Mouse (Mus musculus): Measurements from ENCODE around the gene 6430550D23Rik. TPM values are rescaled to one million over a fixed set of nuclear protein-coding genes. Genes with fewer than 3 reads are reported as not detected.

6430550D23Rik gene
- total RNA-seq, 2 experiments from 2014 or later: 0.11 to 0.20 TPM

Other genes with a start within 250 kb of the 6430550D23Rik start
- gene Mmp24, start 232.6 kb downstream of the 6430550D23Rik start, total RNA-seq (2015): not detected in 2 replicates
- gene Mmp24, start 232.6 kb downstream of the 6430550D23Rik start, total RNA-seq (2017): 0.07 and 0.65 TPM in 2 replicates
- 14.4 and 17.5 TPM in 2 replicates for gene BC029722, start 188.6 kb downstream of the 6430550D23Rik start, total RNA-seq (2015)
- gene BC029722, start 188.6 kb downstream of the 6430550D23Rik start, total RNA-seq (2017): 12.5 and 14.9 TPM in 2 replicates
- 154 and 164 TPM in 2 replicates for gene Eif6, start 181.1 kb downstream of the 6430550D23Rik start, total RNA-seq (2015)
- gene Eif6, start 181.1 kb downstream of the 6430550D23Rik start, total RNA-seq (2017): 31.6 and 60.8 TPM in 2 replicates
- not detected in 2 replicates for gene Fam83c, start 173.1 kb downstream of the 6430550D23Rik start, total RNA-seq (2015)
- not detected in 2 replicates for gene Fam83c, start 173.1 kb downstream of the 6430550D23Rik start, total RNA-seq (2017)
- 17.4 and 28.7 TPM in 2 replicates for gene Uqcc1, start 77.7 kb downstream of the 6430550D23Rik start, total RNA-seq (2015)
- gene Uqcc1, start 77.7 kb downstream of the 6430550D23Rik start, total RNA-seq (2017): 38.4 and 49.2 TPM in 2 replicates
- not detected in 2 replicates for gene Gm15557, start 67.2 kb downstream of the 6430550D23Rik start, total RNA-seq (2015)
- gene Gm15557, start 67.2 kb downstream of the 6430550D23Rik start, total RNA-seq (2017): not detected in 2 replicates
- not detected in 2 replicates for gene Gdf5, start 62.6 kb downstream of the 6430550D23Rik start, total RNA-seq (2015)
- not detected in 2 replicates for gene Gdf5, start 62.6 kb downstream of the 6430550D23Rik start, total RNA-seq (2017)
- gene Cep250, start 51.5 kb downstream of the 6430550D23Rik start, total RNA-seq (2015): 8.9 and 14.5 TPM in 2 replicates
- gene Cep250, start 51.5 kb downstream of the 6430550D23Rik start, total RNA-seq (2017): 37.9 and 38.1 TPM in 2 replicates
- gene Ergic3, start 68 bp upstream of the 6430550D23Rik start, total RNA-seq (2015): 175 and 193 TPM in 2 replicates
- 35.9 and 54.6 TPM in 2 replicates for gene Ergic3, start 68 bp upstream of the 6430550D23Rik start, total RNA-seq (2017)
- gene Fer1l4, start 45.0 kb upstream of the 6430550D23Rik start, total RNA-seq (2015): not detected in 2 replicates
- not detected in 2 replicates for gene Fer1l4, start 45.0 kb upstream of the 6430550D23Rik start, total RNA-seq (2017)
- 0.30 and 0.31 TPM in 2 replicates for gene Spag4, start 57.2 kb upstream of the 6430550D23Rik start, total RNA-seq (2015)
- gene Spag4, start 57.2 kb upstream of the 6430550D23Rik start, total RNA-seq (2017): 0.07 and 2.1 TPM in 2 replicates
- 56.5 and 58.3 TPM in 2 replicates for gene Cpne1, start 104.0 kb upstream of the 6430550D23Rik start, total RNA-seq (2015)
- gene Cpne1, start 104.0 kb upstream of the 6430550D23Rik start, total RNA-seq (2017): 30.2 and 31.1 TPM in 2 replicates
- gene Rbm12, start 104.0 kb upstream of the 6430550D23Rik start, total RNA-seq (2015): 23.9 and 34.5 TPM in 2 replicates
- 31.8 and 39.9 TPM in 2 replicates for gene Rbm12, start 104.0 kb upstream of the 6430550D23Rik start, total RNA-seq (2017)
- gene Gm28036, start 119.1 kb upstream of the 6430550D23Rik start, total RNA-seq (2015): 0.38 and 6.3 TPM in 2 replicates
- 25.2 and 25.8 TPM in 2 replicates for gene Gm28036, start 119.1 kb upstream of the 6430550D23Rik start, total RNA-seq (2017)
- gene Romo1, start 136.1 kb upstream of the 6430550D23Rik start, total RNA-seq (2015): 53.8 and 63.6 TPM in 2 replicates
- gene Romo1, start 136.1 kb upstream of the 6430550D23Rik start, total RNA-seq (2017): 10.0 and 11.0 TPM in 2 replicates
- gene Nfs1, start 136.2 kb upstream of the 6430550D23Rik start, total RNA-seq (2015): 32.8 and 37.4 TPM in 2 replicates
- 21.3 and 22.0 TPM in 2 replicates for gene Nfs1, start 136.2 kb upstream of the 6430550D23Rik start, total RNA-seq (2017)
- 443 and 462 TPM in 2 replicates for gene Rbm39, start 172.3 kb upstream of the 6430550D23Rik start, total RNA-seq (2015)
- gene Rbm39, start 172.3 kb upstream of the 6430550D23Rik start, total RNA-seq (2017): 508 and 552 TPM in 2 replicates
- gene Phf20, start 188.5 kb upstream of the 6430550D23Rik start, total RNA-seq (2015): 25.9 and 34.6 TPM in 2 replicates
- 27.1 and 55.5 TPM in 2 replicates for gene Phf20, start 188.5 kb upstream of the 6430550D23Rik start, total RNA-seq (2017)